Mouse (Mus musculus): ENCODE data around the gene Bfsp2. TPM values are rescaled to one million over a fixed set of nuclear protein-coding genes. Genes with fewer than 3 reads are reported as not detected.

The Bfsp2 gene
- total RNA-seq, 2 experiments from 2014 or later = 0.37 to 0.42 TPM

- intact Hi-C loops (cut with DNase I; ENCODE audit: low total_unique reads) = no loop called here
- no peak for DNase-seq
These were observed 87.0 kb downstream of the Bfsp2 start for GRCm38 (mm10) chr9:103393256-103393655.

DNA sequence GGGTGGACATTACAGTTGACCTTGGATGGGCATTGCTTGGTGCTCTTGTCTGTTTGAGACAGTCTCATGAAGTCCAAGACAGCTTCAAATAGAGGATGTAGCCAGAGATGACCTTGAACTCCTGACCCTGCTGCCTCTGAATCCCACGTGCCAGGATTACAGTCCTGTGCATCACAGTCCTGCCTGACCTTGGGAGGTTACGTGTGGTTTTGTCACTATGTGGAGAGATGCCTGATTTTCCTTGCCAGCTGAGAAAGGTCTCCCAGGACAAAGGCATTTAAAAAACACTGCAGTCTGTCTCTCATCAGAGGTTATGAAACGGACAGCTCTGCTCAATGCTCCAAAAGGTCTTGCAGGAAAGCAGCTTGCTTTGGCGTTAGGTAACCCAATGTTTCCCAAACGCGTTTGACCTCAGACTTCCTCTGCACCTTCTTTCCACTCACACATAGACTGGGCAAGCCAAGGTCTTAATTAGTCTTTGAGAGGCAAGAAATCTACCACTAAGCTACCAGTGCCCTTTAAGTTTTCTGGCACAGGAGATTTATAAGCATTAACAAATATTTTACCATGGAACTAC is 88.3 kb downstream of the Bfsp2 start:
- intact Hi-C loops (cut with DNase I; ENCODE audit: low total_unique reads) = no loop called here
- no peak for DNase-seq

- intact Hi-C loops (cut with DNase I; ENCODE audit: low total_unique reads) = no loop called here
- no peak for DNase-seq
These were observed 91.0 kb downstream of the Bfsp2 start for GRCm38 (mm10) chr9:103389261-103389660.

DNA sequence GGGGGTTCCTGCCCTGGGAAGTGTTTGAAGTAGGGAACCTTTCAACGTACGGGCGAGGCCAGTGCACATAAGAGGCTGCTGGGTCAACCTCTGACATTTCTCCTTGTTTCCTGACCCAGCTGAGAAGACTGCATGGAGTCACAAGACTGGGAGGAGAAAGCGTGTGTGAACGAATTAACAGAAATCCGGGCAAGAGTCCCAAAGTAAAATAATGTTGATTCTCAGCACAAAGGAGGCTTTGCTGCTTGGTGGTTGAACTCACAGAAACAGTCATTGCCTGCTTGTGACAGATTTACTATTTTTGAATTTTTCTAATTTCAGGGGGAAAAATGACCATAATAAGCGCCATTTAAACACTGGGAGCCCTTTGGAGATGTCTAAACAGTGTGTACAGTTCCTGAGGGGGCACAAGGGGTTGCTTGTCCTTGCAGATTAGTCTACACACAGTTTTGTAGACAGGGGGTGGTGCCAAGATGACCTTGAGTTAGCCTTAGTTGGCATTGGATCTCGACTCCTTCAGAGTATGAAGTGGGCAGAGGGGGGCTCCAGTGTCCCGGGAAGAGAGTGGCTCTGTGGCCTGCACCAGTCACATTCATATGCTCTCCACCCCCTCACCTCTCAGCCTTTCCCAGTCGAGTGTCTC is 93.1 kb downstream of the Bfsp2 start:
- intact Hi-C loops (cut with DNase I; ENCODE audit: low total_unique reads) = no loop called here
- DNase-seq = no peak

DNA sequence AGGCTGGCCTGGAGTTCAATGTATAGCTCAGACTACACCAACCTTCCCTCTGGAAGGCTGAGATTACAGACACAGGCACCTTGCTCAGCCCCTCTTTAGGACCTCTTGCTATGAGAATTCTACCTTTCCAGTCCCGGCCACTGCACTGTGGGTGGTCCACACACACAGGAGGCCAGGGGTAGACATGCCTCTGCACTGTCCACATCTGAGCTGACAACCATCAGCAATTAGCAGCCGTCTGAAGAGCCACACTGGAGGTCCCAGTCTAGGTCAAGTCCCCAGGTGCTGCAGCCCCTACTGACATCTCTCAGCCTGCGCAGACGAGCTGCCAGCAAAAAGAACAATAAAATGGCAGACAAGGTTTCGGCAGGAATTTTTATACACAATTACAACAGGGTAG is 93.6 kb downstream of the Bfsp2 start:
- DNase-seq = no peak
- intact Hi-C loops (cut with DNase I; ENCODE audit: low total_unique reads) = no loop called here

GRCm38 (mm10) chr9:103385600-103385999 is 94.6 kb downstream of the Bfsp2 start:
- DNase-seq = no peak
- intact Hi-C loops (cut with DNase I; ENCODE audit: low total_unique reads) = no loop called here

GRCm38 (mm10) chr9:103384141-103384796 is 96.0 kb downstream of the Bfsp2 start:
- DNase-seq = no peak

DNA sequence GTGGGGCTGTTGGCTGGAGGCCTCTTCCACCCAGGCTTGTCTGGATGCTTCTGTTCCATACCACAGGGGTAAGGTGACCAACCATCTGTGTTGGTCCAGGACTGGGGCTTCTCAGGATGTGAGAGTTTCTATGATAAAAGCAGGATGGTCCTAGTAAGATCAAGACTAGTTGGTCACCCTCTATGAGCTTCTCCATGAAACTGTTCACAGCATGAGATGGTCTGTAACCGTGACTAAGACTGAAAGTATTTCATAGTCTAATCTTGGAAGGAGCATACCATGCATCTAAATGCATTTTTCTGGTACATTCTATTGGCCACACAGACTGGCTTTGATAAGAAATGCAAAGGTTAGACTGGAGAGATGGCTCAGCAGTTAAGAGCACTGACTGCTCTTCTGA is 96.6 kb downstream of the Bfsp2 start:
- no peak for DNase-seq
- intact Hi-C loops (cut with DNase I; ENCODE audit: low total_unique reads) = no loop called here

More at GRCm38 (mm10) chr9:103384141-103384796, 96.0 kb downstream of the Bfsp2 start:
- intact Hi-C loops (cut with DNase I; ENCODE audit: low total_unique reads) = no loop called here

- intact Hi-C loops (cut with DNase I; ENCODE audit: low total_unique reads) = no loop called here
- no peak for DNase-seq
These were observed 97.2 kb downstream of the Bfsp2 start for GRCm38 (mm10) chr9:103382989-103383388.

DNA sequence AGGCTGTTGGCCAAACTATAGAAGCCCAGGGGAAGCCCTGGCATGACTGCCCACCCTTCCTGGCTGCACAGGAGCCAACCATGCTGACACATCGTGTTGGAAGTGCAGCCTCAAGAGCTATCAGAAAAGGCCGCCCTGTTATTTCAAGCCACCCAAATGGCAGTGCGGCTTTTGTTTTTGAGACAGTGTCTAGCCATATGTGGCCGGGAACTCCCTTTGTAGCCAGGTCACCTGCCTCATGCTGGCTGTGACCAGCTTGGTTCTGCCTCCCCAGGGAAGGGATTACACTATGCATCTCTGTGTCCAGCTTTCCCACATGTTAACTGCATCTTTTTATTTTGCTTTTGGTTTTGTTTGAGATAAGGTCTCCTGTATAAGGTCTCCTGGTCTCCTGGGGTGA is 99.7 kb downstream of the Bfsp2 start:
- intact Hi-C loops (cut with DNase I; ENCODE audit: low total_unique reads) = no loop called here
- no peak for DNase-seq

GRCm38 (mm10) chr9:103379199-103379598 is 101.0 kb downstream of the Bfsp2 start:
- intact Hi-C loops (cut with DNase I; ENCODE audit: low total_unique reads) = no loop called here
- no peak for DNase-seq

DNA sequence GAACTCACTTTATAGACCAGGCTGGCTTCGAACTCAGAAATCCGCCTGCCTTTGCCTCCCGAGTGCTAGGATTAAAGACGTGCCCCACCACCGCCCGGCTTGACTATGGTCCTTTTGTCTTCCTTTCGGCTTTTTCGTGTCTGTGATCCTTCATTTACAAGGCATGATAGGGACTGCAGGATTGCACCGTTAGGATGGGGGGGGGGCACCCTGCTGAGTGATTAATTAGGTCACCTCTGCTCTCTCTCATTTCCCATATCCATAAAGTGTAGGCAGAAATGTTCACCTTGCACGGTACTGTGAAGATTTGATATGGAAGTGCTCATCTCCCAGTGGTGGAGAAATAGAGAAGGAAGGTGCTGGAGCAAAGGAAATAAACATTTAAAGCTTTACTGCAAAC is 101.5 kb downstream of the Bfsp2 start:
- DNase-seq = no peak
- intact Hi-C loops (cut with DNase I; ENCODE audit: low total_unique reads) = no loop called here

DNA sequence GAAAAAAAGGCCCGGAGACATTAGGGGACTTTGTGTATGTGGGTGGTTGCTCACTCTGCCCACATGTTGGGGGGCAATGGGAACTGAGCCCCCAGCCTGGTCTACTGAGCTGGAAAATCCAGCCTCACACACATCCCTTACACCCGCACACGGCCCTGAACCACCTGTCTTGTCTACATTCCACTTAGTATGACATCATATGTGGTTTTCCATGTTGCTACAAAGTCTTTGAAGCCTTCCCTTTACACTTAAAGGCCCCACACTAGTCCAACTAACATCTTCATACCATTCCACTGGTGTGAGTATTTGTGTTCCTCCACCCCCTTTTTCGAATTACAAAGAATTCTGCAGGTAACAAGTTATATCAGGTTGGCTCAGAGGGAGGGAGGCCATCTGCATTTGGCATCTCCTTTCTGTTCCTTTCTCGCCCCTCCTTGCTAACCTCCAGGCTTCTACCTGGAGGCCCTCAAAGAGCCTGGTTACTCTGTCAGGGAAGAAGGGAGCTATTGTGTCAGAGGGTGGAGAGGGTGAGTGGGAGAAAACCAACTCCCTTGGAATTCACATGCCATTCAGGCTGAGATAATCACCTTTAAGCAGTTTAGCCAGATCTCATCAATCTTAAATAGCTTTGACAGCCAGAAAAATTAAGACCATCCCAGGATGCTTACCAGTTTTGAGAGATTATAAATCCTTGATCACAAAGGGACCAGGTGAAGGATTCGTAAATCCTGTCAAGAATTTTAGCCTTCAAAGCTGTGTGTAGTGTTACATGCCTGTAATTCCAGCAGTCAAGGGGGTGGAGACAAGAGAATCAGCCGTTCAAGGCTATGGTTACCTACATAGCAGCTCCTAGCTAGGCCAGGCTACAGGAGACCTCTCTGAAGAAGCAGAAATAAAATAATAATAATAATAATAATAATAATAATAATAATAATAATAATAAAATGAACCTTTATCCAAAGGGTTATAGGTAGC is 103.6 kb downstream of the Bfsp2 start:
- intact Hi-C loops (cut with DNase I; ENCODE audit: low total_unique reads) = no loop called here
- no peak for DNase-seq

Other genes starting within 250 kb of the Bfsp2 start
- gene Trf, start 250.0 kb downstream of the Bfsp2 start, total RNA-seq (2021) = 10 to 100 TPM in 1 of 2 experiments, 1 to 10 TPM in 1; 6.1 to 10.4 TPM
- under 1 TPM; 0.12 to 0.91 TPM for gene 1300017J02Rik, start 175.3 kb downstream of the Bfsp2 start, total RNA-seq (2021)
- gene Topbp1, start 175.2 kb downstream of the Bfsp2 start, total RNA-seq (2021) = 10 to 100 TPM in 1 of 2 experiments, 1 to 10 TPM in 1; 8.6 to 10.0 TPM
- gene Cdv3, start 114.6 kb downstream of the Bfsp2 start, total RNA-seq (2021) = 100 to 1,000 TPM; 105 to 121 TPM